Mouse (Mus musculus): ENCODE data around the gene Gm1123. TPM values are rescaled to one million over a fixed set of nuclear protein-coding genes. Genes with fewer than 3 reads are reported as not detected.

Gene Gm1123
- total and polyA plus RNA-seq, 3 experiments = not detected

DNA sequence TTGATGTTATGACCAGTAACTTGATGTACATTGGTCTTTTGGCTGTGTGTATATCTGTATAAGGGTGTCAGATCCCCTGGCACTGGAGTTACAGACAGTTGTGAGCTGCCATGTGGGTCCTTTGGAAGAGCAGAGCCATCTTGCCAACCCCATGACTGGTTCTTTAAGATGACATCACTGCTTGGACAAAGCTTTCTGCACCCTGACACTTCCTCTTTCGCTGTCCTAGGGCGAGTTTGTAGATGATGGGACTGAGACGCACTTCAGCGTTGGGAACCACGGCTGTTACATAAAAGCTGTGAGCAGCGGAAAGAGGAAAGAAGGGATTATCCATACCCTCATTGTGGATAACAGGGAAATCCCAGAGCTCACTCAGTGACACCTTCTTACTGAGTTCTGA, 34.2 kb downstream of the Gm1123 start:
- no peaks in the 10 kb centered on the region for H3K4me1 ChIP-seq (ENCODE audit: control insufficient read depth, insufficient read depth, low read length)
- 89% methylated on average over 6 of the region's 6 CpGs for WGBS
- TF ChIP-seq CTCF (IDR thresholded peaks at IDR 0.05) (no peak), POLR2A (IDR thresholded peaks at IDR 0.05; ENCODE audit: insufficient read depth, low read depth, low read length) (no peak), EP300 (IDR thresholded peaks at IDR 0.05; ENCODE audit: insufficient read depth, low read depth, low read length) (no peak)
- no peak overlapping the region for H3K4me3 ChIP-seq
- no peaks in the 10 kb centered on the region for H3K79me2 ChIP-seq (replicated peaks; ENCODE audit: control insufficient read depth, insufficient read depth, low read length)
- no peaks in the 10 kb centered on the region for H3K36me3 ChIP-seq (ENCODE audit: control insufficient read depth, insufficient read depth, low read length)
- H3K27ac ChIP-seq = no peak overlapping the region
- DNase-seq = no peak
- H3K9ac ChIP-seq (ENCODE audit: low read depth, low read length) = no peak overlapping the region
- H3K27me3 ChIP-seq (ENCODE audit: control insufficient read depth, insufficient read depth, low read length) = no peaks in the 10 kb centered on the region
- intact Hi-C loops (cut with DNase I) = no loop called here

DNA sequence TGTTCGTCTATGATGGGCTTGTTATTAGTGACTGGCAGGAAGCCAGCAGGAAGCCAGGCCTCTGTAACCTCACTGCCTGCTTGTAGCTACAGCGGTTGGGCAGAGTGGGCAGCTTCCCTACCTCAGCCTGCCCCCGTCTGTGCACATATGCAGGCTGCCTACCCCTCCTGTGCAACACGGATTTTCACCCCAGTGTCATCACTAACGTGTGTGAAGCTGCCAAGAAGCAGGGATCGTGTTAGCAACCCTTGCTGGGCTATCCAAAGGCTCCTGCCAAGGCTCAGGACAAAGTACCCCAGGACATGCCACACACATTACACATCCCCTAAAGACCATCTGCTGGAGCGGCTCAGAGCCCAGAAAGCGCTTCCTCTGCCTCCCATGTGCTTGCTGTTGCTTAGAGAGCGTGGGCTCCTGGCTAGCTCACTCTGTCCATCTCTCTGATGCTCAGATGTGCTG, 35.6 kb downstream of the Gm1123 start:
- Histone ChIP-seq H3K9ac (ENCODE audit: low read depth, low read length) (no peak overlapping the region), H3K4me1 (ENCODE audit: control insufficient read depth, insufficient read depth, low read length) (no peaks in the 10 kb centered on the region), H3K27ac (no peak overlapping the region), H3K4me3 (no peak overlapping the region), H3K79me2 (replicated peaks; ENCODE audit: control insufficient read depth, insufficient read depth, low read length) (no peaks in the 10 kb centered on the region), H3K27me3 (ENCODE audit: control insufficient read depth, insufficient read depth, low read length) (no peaks in the 10 kb centered on the region), H3K36me3 (ENCODE audit: control insufficient read depth, insufficient read depth, low read length) (no peaks in the 10 kb centered on the region)
- intact Hi-C loops (cut with DNase I) = no loop called here
- TF ChIP-seq POLR2A (IDR thresholded peaks at IDR 0.05; ENCODE audit: insufficient read depth, low read depth, low read length) = no peak
- TF ChIP-seq EP300 (IDR thresholded peaks at IDR 0.05; ENCODE audit: insufficient read depth, low read depth, low read length) = no peak
- TF ChIP-seq CTCF (IDR thresholded peaks at IDR 0.05) = no peak
- WGBS = 50% methylated on average over 9 of the region's 9 CpGs
- DNase-seq = no peak

DNA sequence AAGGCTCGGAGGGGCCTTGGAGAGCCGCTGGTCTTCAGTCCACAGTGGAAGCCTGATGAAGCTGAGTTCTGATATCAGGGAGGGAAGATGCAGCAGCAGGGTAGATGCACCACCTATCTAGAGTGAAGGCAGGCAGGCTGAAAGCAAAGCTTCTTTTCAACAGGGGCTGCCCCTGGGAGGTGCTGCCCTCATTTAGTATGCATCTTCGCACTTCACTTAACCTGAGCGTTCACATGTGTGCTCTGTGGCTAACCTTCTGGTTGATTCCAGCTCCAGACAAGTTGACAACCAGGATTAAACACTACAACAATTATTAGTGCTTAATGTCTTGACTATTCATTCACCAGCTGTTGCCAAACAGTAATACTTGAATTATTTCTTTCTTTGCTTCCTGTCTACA, 41.4 kb downstream of the Gm1123 start:
- WGBS = 95% methylated on average over 4 of the region's 4 CpGs
- Histone ChIP-seq H3K79me2 (replicated peaks; ENCODE audit: control insufficient read depth, insufficient read depth, low read length) (no peaks in the 10 kb centered on the region), H3K36me3 (ENCODE audit: control insufficient read depth, insufficient read depth, low read length) (no peaks in the 10 kb centered on the region), H3K27ac (no peak overlapping the region), H3K9ac (ENCODE audit: low read depth, low read length) (no peak overlapping the region), H3K27me3 (ENCODE audit: control insufficient read depth, insufficient read depth, low read length) (no peaks in the 10 kb centered on the region), H3K4me1 (ENCODE audit: control insufficient read depth, insufficient read depth, low read length) (no peaks in the 10 kb centered on the region), H3K4me3 (no peak overlapping the region)
- no peak for TF ChIP-seq CTCF (IDR thresholded peaks at IDR 0.05)
- TF ChIP-seq POLR2A (IDR thresholded peaks at IDR 0.05; ENCODE audit: insufficient read depth, low read depth, low read length) = no peak
- no peak for TF ChIP-seq EP300 (IDR thresholded peaks at IDR 0.05; ENCODE audit: insufficient read depth, low read depth, low read length)
- intact Hi-C loops (cut with DNase I) = no loop called here
- DNase-seq = no peak

DNA sequence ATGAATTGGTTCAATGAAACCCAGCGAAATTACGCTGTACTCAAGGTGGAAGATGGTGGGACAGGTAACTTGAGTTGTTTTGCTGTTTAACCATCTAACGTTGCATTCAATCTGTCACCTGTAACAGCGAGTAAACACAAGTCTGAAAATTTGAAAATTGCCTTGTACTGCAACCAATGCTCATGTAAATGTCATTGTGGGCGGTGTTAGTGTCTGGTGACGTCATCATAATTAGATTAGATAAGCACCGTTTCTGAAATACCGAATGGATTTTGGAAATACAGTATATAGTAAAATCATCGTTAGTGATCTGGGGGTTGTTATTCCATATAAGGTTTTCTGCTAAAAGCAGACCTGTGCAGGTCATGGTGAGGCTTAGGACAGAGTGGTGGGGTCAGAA, 48.4 kb downstream of the Gm1123 start:
- 37% methylated on average over 9 of the region's 9 CpGs for WGBS
- Histone ChIP-seq H3K27me3 (ENCODE audit: control insufficient read depth, insufficient read depth, low read length) (no peaks in the 10 kb centered on the region), H3K9ac (ENCODE audit: low read depth, low read length) (no peak overlapping the region), H3K4me3 (peak overlapping the region; percentile 82; the same call in 1 of the 2 replicates), H3K79me2 (replicated peaks; ENCODE audit: control insufficient read depth, insufficient read depth, low read length) (no peaks in the 10 kb centered on the region), H3K27ac (no peak overlapping the region), H3K4me1 (ENCODE audit: control insufficient read depth, insufficient read depth, low read length) (peaks cover 2% of the 10 kb centered on the region), H3K36me3 (ENCODE audit: control insufficient read depth, insufficient read depth, low read length) (peaks cover 2% of the 10 kb centered on the region; the same call in 1 of the 2 replicates)
- no peak for TF ChIP-seq EP300 (IDR thresholded peaks at IDR 0.05; ENCODE audit: insufficient read depth, low read depth, low read length)
- no peak for TF ChIP-seq POLR2A (IDR thresholded peaks at IDR 0.05; ENCODE audit: insufficient read depth, low read depth, low read length)
- TF ChIP-seq CTCF (IDR thresholded peaks at IDR 0.05) = no peak
- intact Hi-C loops (cut with DNase I) = no loop called here
- no peak for DNase-seq

DNA sequence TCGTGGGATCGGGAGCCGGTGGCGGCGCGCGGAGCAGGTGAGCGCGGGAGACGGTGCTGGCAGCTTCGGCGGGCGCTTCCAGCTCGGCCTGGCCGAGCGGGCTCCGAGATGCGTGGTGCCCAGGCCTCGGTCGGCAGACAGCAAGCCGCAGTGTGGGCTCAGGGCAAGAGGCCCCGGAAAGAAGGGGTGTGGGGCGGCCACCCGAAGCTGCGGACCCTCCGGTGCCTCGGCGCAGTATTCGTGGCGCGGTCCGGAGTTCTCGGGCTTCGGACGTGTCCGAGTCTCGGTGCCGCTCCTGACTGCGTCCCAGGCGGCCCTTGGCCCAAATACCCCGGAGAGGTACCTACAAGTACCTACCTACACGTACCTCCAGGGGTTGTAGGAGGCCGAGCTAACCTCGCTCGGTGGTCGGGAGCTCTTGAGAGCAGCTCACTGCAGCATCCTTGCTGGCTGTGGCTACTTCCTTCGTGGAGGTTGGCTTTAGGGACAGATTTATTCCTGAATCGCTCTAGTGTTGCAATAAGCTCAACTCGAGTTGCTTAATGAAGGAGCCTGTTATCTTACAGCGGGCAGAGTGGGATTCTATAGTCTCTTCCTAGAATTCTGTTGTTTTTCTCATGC, 48.9 kb downstream of the Gm1123 start:
- no peak for TF ChIP-seq POLR2A (IDR thresholded peaks at IDR 0.05; ENCODE audit: insufficient read depth, low read depth, low read length)
- TF ChIP-seq EP300 (IDR thresholded peaks at IDR 0.05; ENCODE audit: insufficient read depth, low read depth, low read length) = no peak
- TF ChIP-seq CTCF (IDR thresholded peaks at IDR 0.05) = no peak
- peak overlapping the region; percentile 74 for H3K9ac ChIP-seq (ENCODE audit: low read depth, low read length)
- H3K4me1 ChIP-seq (ENCODE audit: control insufficient read depth, insufficient read depth, low read length) = peaks cover 2% of the 10 kb centered on the region
- H3K79me2 ChIP-seq (replicated peaks; ENCODE audit: control insufficient read depth, insufficient read depth, low read length) = no peaks in the 10 kb centered on the region
- intact Hi-C loops (cut with DNase I) = no loop called here
- peak overlapping the region; percentile 30; the same call in 1 of the 2 replicates for H3K27ac ChIP-seq
- no peaks in the 10 kb centered on the region for H3K27me3 ChIP-seq (ENCODE audit: control insufficient read depth, insufficient read depth, low read length)
- WGBS = under 1% methylated on average over 49 of the region's 50 CpGs
- no peak for DNase-seq
- peaks cover 2% of the 10 kb centered on the region; the same call in 1 of the 2 replicates for H3K36me3 ChIP-seq (ENCODE audit: control insufficient read depth, insufficient read depth, low read length)
- H3K4me3 ChIP-seq = peak overlapping the region; percentile 82

DNA sequence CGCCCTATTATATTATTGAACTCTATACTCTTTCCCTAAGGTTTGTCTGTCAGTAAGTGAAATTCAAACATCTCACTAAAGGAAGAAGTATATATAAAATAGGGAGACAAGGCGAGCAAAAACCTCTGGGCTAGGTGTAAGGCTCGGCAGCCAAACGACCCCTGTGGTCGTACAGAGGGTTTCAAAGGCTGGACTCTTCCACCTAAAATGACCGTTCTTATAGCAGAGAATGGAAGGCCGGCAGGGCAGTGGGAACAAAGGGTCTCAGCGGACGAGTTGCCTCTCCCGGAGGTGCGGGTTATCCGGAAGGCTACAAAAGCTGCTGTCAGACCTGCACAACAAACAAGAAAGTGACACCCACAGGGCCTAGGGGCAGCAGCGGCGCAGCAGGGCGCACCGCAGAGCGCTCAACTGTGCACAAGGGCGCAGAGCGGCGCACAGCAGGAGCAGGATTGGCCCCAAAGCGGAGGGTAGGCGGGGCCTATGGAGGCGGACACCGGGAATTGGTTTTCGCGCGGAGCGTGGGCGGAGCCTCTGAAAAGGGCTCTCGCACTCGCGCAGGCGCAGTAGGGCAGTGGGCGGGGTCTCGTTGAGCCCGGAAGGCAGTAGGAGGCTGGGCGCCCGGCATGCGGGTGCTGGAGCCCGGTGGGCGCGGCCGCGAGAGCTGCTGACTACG, 49.6 kb downstream of the Gm1123 start, which contains the start of gene Faim:
Faim (plus strand) TSS at position 574 of the 676 bp plus-strand sequence.
- Histone ChIP-seq H3K36me3 (ENCODE audit: control insufficient read depth, insufficient read depth, low read length) (peaks cover 2% of the 10 kb centered on the region; the same call in 1 of the 2 replicates), H3K79me2 (replicated peaks; ENCODE audit: control insufficient read depth, insufficient read depth, low read length) (no peaks in the 10 kb centered on the region), H3K9ac (ENCODE audit: low read depth, low read length) (peak within 1 kb of the TSS; percentile 74), H3K27me3 (ENCODE audit: control insufficient read depth, insufficient read depth, low read length) (no peaks in the 10 kb centered on the region), H3K4me3 (peak within 1 kb of the TSS; percentile 82), H3K4me1 (ENCODE audit: control insufficient read depth, insufficient read depth, low read length) (peaks cover 2% of the 10 kb centered on the region), H3K27ac (peak within 1 kb of the TSS; percentile 54)
- peak; percentile 100 for DNase-seq
- WGBS = 2% methylated on average over 45 of the region's 45 CpGs
- TF ChIP-seq CTCF (IDR thresholded peaks at IDR 0.05) (peak; percentile 39), POLR2A (IDR thresholded peaks at IDR 0.05; ENCODE audit: insufficient read depth, low read depth, low read length) (peak; percentile 92), EP300 (IDR thresholded peaks at IDR 0.05; ENCODE audit: insufficient read depth, low read depth, low read length) (0 out of 2 replicates have a peak, but pooled peaks have one; percentile 26)
- intact Hi-C loops (cut with DNase I) = no loop called here

All from heart, adult 2 months (tissue).